Mouse (Mus musculus): ENCODE results near the gene Tmem140.

- TF ChIP-seq CTCF (IDR thresholded peaks at IDR 0.05; ENCODE audit: low read depth) = no peak
- TF ChIP-seq EP300 (IDR thresholded peaks at IDR 0.05; ENCODE audit: low read depth) = no peak
These were observed 44.8 kb downstream of the Tmem140 start for GRCm38 (mm10) chr6:34907696-34908260.
